Mouse (Mus musculus) adrenal gland, adult (tissue): ENCODE measurements around the gene Ctsw.

Experiments
- DNase-seq, 2 experiments: peaks; one replicate each; pipeline ENCODE4 v3.0.0; 2022 to 2023; ENCODE audit warnings: low spot score in 1 of 2; ENCODE audit not compliant: inconsistent age in 2 of 2

Gene Ctsw

DNA sequence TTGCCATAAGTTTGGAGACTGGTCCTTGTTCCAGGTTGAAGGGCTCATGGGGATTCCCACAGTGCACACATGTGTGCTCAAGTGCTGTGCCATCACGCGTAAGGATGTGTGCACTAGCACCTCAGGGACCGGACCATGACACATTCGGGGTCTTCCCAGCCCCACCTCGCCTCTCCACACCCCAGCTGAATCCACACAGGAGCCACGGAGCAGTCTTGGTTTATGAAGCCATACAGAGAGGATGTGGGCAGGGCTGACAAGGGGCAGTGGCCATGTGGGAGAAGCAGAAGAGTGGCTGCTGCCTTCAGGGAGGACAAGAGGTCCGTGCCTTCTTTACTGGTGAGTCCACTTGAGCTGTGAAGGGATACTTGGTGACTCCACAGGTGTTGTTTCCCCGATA is 3.3 kb downstream of the Ctsw start:
- DNase-seq, result no peak

DNA sequence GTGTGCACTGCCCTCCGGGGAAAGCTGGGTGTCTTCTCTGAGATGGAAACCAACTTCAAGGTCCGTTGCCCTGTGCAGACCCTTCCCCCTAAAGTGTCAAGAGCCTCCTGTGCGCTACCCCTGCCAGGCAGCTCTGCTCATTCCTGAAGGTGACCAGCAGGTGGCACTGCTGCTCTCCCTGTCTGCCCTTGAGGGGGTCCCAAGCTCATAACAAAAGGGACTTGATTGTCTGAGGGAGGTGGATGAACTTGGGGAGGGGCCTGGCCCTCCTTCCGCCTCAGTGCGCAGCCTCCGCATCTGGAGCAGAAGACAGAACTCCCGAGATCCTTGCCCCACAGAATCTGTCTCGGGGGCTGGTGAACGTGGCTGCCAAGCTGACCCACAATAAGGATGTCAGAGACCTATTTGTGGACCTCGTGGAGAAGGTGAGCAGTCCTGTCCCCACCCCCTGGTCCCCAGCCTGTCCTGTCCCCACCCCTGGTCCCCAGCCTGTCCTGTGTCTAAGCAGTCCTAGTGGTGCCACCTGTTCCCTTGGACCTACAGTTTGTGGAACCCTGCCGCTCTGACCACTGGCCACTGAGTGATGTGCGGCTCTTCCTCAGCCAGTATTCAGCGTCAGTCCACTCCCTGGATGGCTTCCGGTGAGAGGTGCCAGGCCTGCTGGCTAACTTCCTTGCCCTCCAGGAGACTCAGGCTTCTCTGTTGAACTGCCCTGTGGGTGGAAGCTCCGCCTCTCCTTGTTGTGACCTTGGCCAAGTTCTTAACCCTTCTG is 4.3 kb downstream of the Ctsw start:
- DNase-seq, result peak in 1 of 2 experiments; percentile 80

DNA sequence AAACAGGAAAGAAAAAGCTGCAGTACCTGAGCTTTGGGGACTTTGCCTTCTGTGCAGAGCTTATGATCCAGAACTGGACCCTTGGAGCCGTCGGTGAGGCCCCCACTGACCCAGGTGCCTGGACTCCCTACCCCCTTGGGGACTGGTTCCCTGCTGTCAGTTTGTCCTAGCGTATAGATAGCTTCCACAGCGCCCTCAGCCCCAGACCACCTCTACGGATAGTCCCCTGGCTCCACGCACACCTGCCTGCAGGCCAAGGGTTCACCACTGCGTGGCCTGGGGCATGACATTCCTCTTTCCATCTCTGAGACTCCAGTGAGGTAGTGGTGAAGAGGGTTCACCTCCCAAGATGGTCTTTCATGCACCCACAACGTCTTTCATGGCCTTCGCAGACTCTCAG is 5.1 kb downstream of the Ctsw start:
- DNase-seq, result no peak

DNA sequence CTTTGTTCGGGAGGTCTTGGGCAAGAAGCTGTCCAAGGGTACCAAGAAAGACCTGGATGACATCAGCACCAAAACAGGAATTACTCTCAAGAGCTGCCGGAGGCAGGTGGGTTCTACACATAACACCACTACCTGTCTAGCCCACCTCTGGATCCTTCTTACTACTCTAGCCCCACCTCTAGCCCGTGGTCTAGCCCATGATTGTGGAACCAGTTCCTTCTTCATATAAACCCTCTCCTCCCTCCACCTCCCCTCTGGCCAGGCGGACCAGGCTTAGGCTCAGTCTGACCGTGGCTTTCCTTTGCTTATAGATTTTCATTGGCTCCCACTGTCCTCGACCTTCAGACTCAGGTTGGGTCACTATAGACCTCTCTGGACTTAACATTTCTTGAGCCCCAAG is 6.9 kb downstream of the Ctsw start:
- no peak for DNase-seq

DNA sequence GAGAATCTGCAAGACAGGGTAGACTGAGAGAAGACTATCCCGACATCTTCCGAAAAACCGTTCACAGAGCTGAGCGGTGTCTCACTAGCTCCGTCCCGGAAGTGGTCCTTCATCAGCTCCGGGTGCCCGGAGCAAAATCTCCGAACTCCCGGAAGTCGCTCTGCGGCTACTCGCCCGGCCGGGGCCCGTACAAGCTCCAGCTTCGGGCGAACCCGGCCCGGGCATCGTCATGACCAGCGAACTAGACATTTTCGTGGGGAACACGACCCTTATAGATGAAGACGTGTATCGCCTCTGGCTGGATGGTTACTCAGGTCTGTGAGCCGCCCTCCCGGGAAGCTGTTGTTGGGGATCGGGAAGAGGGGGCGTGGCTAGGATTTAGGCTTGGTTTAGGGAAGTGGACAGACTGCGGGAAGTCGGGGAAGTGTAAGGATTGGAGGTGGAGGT is 7.8 kb downstream of the Ctsw start, which contains the start of gene Fibp:
TSS of gene Fibp (plus strand) at position 151 of the 447 bp plus-strand sequence.
- peak; percentile 90 to 97 for DNase-seq

DNA sequence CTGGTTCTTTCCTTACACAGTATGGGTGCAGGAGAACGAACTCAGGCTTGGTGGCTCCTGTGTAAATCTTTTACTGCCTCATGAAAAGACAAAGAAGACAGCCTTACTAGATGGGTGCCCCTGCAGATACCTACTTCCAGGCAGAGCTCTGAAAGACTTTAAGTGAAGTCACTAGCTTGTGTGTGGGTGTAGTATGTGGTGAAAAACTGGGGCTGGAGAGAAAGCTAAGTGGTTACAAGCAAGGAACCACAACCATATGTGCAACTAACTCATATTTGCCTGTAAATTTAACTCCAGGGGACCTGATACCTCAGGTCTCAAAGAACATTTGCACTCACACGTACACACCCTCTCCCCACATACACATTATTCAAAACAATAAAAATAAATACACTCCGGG is 8.4 kb downstream of the Ctsw start:
- no peak for DNase-seq

DNA sequence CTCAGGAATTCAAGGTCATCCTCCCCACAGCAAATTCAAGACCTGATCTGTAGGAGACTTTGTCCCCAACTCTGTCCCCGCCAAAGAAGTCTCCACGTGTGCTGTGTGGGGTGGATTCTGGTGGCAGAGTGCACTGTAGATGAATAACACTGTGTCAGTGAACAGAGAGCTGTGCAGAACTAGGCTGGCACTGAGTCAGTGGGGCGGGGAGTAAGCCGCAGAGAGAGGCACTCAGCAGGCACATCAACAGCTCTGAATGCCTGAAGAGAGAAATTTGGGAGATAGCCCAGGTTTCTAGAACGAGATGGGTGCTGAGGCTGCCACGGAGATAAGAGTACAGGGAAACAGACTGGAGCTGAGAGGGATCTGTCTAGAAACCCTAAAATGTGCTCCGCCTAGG is 9.3 kb downstream of the Ctsw start:
- no peak for DNase-seq

DNA sequence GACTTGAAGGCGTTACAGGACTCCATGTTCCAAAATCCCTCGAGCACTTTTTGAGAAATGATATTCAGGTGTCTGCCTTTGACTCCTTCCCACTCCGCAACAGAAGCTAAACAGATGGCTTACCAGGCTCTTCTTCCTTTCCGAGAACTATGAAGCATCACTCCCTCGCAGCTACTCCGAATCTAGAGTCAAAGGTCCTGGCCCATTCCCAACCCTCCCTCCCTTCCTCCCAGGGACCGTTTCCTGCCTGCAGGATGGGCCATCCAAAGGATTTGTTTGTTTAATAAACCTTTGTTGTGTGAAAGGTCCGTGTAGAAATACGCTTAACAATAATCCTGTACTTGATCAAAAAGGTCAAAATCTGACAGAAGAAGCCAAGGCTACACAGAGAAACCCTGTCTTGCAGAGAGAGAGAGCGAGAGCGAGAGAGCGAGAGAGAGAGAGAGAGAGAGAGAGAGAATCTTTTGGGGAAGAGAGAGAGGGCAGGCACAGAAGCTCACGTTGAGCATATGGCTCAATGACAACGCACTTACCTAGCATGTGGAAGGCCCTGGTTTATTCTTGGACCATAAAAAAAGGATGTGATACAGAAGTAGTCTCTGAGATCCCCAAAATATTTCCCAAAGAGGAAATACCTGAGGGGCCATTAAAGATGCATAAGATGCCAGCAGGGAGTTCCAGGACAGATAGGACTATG is 10.4 kb downstream of the Ctsw start, which contains the start of gene Ccdc85b:
TSS of gene Ccdc85b (minus strand) at position 149 of the 697 bp plus-strand sequence.
- DNase-seq, result no peak

DNA sequence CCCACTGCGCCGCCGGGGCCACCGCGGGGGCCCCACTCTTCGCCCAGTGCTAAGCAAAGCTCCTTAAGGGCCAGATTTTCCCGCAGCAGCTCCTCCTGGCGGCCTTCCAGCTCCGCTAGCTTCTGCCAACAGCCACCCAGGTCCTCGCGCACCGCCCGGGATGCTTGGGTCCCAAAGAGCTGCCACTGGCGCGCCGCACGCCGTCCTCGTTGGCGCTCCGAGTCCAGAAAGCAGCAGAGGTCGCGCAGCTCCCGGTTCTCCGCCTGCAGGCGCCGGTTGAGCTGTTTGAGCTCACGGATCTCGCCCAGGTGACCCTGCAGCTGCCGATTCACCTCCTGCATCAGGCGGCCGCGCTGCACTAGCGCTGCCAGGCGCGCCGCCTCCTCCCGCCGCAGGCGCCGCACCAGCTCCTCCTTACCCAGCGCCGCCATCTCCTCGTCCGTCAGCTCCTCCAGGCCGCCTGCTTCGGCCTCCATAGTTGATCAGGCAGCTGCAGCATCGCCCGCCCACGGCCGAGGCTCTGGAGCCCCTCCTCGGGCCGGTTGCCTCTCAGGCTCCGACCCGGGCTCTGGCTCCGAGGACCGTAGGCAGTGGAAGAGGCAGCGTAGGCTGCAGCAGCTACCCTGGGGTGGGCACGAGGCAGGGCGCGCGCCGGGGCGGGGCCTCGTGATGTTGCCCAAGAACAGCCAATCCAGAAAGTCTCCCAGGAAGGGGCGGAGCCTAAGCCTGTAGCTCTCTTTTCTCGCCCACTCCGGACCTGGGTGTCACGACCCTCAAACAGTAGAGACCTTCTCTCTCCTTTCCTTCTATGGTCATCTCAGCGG is 11.2 kb downstream of the Ctsw start:
- peak; percentile 96 to 99 for DNase-seq

DNA sequence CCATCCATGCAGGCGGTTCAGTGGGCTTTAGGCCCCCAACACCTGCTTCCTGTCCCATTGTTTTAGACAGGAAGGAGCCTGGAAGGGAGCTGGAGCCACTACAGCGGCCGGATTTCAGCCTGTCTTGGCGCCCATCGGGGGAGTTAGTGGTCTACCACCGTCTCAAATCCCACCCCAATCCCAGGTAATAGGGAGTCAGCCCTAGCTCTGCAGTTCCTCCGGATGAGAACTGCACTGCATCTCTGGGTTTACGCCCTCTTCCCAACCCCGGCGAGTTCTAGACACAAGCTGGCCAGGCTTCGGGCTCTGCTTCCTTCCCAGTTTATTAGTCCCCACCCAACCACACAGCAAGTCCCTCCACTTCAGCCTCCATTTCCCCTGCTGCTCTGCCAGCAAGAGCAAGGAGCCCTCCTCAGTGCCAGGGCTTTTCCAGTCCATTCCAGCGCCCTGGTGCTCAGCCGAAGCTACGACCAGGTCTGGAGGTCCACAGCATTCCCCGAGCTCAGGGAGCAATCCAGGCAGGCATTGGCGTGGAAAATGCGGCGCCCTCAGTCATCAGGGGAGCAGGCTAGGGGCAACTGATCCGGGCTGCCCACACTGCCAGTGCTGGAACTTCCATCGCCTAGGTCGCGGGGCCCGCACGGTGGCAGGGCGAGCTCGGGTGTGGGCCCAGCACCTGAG is 11.9 kb downstream of the Ctsw start:
- DNase-seq, result no peak

DNA sequence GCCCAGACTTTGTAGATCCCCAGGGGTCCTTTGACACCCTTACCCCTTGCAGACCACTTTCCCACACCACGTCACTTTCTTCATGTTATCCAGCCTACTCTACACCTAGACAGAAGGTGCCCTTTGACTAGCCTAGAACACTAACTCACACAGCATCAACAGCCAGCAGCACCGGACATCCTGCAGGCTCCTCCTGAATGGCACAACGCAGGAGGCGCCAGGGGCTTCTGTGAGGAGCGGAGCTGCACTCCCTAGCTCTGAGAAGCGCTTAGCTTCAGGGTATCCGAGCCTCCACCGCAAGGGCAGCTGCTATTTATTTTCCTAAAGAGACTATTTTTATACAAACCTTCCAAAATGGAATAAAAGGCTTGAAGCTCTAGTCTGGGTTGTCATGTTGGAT is 12.7 kb downstream of the Ctsw start:
- DNase-seq, result no peak

DNA sequence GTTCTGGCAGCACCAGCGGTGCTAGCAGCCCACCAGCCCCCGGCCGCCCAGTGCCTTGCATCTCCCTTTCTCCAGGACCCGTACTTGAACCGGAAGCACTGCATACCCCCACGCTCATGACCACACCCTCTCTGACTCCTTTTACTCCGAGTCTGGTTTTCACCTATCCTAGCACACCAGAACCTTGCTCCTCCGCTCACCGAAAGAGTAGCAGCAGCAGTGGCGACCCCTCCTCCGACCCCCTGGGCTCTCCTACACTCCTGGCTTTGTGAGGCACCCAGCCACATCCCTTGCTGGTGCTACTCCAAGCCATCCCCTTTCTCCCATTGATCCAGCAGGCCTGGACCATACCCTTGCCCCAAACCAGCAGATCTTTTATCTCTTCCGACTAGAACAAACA is 13.3 kb downstream of the Ctsw start:
- no peak for DNase-seq

DNA sequence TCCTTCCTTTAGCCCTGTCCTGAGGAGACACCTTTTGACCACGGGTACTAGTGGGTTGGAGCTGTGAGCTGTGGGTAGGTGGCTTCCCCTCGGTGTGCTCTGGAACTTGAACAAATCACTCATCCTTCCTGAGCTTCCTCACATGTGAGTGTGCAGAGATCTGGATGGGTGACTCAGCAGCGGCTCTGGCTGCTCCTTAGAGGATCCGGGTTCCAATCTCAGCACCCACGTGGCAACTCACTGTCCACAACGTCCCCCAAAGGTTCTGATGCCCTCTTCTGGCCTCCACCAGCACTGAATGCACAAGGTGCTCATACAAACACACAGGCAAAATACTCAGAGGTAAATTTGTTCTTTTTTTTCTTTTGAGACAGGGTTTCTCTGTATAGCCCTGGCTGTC is 16.5 kb downstream of the Ctsw start:
- DNase-seq, result no peak

DNA sequence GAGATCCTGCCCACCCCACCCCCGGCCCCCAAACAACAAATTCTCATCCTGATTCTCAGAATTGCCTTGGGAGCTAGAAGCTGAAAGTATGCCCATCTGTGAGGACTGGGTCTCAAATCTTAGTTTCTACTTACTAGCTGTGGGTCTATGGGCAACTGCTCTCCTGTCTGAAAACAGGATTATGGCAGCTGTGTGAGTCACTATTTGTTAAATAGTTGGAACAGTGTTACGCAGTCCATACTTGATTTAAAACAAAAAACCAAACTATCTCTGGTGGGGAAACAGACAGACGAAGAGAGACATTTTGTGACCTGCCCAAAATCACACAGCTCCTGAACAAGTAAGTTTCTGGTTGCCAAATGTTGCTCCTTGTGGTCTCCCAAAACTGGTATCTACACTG is 18.6 kb downstream of the Ctsw start:
- no peak for DNase-seq

DNA sequence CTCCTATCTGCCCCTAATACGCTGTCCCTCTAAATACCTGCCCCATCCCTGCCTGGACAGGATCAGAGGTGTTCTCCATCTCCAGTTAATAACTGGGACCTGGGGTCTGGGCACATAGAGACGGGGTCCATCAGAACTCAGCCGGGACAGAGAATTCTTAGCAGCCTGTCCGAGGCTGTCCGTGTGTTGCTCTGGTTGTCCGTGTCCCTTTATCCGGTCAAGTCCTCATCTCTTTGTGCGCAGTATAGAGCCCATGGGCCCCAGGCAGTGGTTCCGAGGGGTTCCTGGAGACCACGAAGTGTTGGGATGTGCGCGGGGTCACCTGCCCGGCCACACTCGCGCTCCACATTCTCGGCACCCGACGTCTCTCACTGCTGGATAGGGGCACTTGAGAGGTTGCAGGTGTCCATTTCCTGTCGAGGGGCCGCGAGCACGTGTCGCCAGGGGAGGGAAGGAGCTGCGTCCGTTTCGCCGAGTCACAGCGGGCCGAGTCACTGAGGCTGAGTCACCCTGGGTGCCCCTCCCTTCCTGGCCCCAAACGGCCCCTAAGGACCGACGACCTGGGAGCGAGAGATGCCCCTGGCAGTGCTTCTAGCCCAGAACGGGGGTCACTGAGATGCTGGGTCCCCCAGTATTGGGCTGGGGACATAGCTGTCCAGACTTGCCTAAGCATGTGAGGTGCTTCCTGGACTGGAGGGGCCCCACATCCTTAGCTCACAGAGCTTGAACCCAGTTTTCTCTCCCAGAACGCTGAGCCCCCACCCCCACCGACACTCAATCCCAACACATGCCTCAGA is 19.8 kb downstream of the Ctsw start:
- peak; percentile 65 to 74 for DNase-seq

DNA sequence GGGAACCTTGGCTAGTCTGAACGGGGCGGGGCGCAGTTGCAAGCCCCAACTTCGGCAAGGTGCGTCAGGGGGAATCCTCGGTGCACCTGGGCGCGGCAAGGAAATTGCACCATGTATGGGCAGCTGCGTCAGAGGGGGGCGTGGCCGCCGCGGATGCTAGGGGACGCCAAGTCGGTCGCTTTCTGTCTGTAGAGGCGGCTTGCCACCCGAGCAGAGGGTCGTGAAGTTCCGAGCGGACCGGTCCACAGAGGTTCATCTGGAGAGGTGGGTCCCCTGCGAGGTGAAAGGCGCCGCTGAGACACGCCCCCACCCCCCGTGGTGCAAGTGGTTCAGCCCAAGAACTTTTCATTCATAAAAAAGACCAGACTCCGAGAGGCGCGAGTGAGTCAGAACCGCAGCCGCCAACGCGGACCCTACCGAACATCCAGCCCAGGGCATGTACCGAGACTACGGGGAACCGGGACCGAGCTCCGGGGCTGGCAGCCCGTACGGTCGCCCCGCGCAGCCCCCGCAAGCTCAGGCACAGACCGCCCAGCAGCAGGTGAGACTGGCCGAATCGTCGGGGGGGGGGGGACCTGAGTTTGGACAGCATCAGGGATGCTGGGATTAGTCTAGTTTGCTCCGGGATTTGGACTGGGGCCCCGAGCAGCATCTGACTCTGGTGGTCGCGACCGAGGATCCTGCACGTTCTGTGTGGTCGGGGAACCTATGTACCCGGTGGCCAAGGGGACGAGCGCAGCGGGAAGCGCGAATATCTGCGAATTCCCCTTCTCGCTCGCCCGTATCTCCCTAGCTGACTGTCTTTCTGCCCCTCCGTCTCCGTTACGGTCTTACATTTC is 20.6 kb downstream of the Ctsw start, which contains the start of gene Fosl1:
TSS of gene Fosl1 (plus strand) at position 33 of the 839 bp plus-strand sequence.
- peak; percentile 78 to 91 for DNase-seq

DNA sequence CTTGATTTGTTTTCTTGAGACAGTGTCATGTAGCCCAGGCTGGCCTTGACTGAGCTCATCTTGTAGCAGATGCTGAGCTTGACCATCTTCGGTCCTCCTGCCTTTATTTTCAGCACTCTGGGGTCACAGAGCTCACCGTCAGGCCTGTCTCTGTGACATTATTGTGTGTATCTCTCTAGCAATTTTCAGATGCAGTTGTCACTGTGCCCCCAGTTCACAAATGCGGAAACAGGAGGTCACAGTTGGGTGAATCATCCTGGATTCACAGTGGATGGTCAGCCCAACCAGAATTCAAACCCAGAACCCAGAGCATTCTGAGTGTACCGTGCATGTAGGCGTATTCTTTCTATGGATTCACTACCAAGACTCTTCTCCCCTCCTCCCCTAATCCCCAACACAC is 22.6 kb downstream of the Ctsw start:
- DNase-seq, result no peak

DNA sequence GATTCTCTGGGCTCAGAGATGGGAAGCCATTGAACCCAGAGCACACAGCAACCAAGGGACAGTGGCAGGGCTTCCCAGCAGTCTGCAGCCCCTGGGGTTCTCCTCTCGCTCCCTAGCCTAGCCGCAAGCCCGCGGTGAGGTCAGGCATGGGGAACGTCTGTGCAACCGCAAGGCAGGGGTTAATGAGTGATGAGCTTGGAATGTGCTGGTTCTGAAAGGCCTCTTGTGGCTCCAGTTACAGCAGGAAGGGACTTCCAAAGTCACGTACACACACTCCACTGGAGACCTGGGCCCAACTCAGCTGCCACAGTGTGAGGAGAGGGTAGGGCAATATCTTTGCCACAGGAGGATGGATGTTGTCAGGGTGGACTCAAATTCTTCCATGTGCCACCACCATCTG is 23.4 kb downstream of the Ctsw start:
- DNase-seq, result no peak

DNA sequence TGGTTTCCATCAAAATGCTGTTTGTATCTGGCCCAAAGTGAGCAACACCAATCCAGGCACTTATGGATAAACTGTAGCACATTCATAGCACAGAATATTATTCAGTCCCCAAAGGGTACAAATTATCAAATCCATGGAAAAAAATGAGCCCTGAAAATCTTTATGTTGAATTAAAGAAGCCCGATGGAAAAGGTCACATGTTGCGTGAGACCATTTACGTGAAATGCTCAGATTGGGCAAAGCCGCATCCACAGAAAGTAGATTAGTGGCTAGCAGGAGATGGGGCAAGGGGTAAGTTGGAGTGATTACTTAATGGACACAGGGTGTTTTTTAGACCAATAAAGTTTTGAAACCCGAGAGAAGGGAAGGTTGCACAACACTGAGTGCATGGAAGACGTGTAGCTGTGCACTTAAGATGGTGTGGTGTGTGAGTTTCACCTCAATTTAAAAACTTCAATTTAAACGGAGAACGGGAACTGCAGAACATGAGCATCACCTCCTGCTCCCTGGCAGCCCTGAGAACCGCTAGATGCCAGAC is 23.9 kb downstream of the Ctsw start:
- DNase-seq, result no peak
